Mouse (Mus musculus): ENCODE data around the gene Tex19.1. TPM values are rescaled to one million over a fixed set of nuclear protein-coding genes. Genes with fewer than 3 reads are reported as not detected.

Tex19.1 gene
- polyA plus RNA-seq, 1 experiment from 2014 or later = not detected

DNA sequence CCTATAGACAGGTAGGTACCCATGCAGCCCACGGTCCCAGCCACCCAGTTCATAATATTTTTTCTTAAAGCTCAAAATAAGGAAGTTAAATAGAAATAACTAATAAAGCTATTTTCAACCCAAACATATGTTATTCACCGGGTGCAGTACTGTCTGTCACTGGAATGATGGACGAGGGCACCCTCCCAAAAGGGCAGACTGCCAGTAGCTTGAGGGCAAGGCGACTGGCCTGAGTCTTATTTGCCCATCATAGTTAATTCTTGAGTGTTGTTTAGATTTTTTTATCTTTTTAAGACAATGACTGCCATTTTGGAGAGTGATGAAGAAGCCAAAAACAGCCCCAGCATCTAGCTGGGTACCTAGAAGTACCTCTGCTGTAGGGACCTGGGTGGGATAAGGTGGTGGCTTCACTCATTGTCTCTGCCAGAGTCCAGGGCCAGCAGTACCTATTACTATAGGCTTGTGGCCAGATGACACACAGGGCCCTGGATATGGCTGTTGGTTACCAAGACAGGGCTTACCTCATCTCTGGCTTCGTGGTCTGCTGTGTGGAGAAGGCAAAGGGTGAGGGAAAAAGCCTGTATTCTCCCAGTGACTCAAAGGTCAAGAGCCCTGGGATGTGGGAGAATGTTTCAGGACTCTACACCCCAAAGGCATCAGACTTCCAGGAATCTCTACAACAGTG is 33.7 kb upstream of the Tex19.1 start:
- Histone ChIP-seq H3K4me2 (replicated peaks; ENCODE audit: low read depth, low read length) (no peak overlapping the region), H3K4me1 (ENCODE audit: control insufficient read depth, insufficient read depth, low read length) (peaks cover 3% of the 10 kb centered on the region; the same call in 1 of the 2 replicates), H3K27me3 (ENCODE audit: control insufficient read depth, insufficient read depth, low read length) (no peaks in the 10 kb centered on the region), H3K36me3 (ENCODE audit: control insufficient read depth, insufficient read depth, low read length) (no peaks in the 10 kb centered on the region), H3K9ac (replicated peaks; ENCODE audit: low read depth, low read length) (no peak overlapping the region), H3K4me3 (ENCODE audit: low read depth, low read length) (no peak overlapping the region), H3K27ac (ENCODE audit: low read length) (no peak overlapping the region), H3K9me3 (ENCODE audit: control insufficient read depth, low read depth, low read length) (no peaks in the 10 kb centered on the region)
- ATAC-seq (ENCODE audit: insufficient number of reproducible peaks, insufficient read depth, low FRiP score, low read depth) = no peak
- WGBS = 75% methylated on average over 5 of the region's 5 CpGs

DNA sequence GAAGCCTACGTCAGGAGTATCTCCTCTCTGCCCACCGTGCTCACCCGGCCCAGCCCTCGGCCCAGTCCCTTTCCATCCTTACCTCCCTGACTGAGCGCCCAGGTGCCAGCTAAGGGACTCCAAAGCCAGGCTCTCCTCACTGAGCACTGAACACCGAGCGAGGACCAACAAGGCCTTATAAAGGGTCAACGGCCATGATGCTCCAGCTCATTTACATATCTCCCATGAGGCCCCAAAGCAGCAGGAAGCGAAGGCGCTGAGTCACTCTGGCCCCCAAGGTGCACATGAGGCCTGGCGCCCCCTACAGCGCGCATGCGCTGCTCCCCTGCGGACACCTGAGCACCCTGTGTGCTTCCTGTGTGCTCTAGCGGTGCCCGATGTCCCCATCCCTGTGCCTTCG is 27.8 kb upstream of the Tex19.1 start:
- no peaks in the 10 kb centered on the region for H3K9me3 ChIP-seq (ENCODE audit: control insufficient read depth, low read depth, low read length)
- H3K4me1 ChIP-seq (ENCODE audit: control insufficient read depth, insufficient read depth, low read length) = peaks cover 10% of the 10 kb centered on the region
- no peak for ATAC-seq (ENCODE audit: insufficient number of reproducible peaks, insufficient read depth, low FRiP score, low read depth)
- H3K9ac ChIP-seq (replicated peaks; ENCODE audit: low read depth, low read length) = no peak overlapping the region
- H3K4me2 ChIP-seq (replicated peaks; ENCODE audit: low read depth, low read length) = no peak overlapping the region
- no peaks in the 10 kb centered on the region for H3K27me3 ChIP-seq (ENCODE audit: control insufficient read depth, insufficient read depth, low read length)
- 94% methylated on average over 18 of the region's 18 CpGs for WGBS
- H3K4me3 ChIP-seq (ENCODE audit: low read depth, low read length) = no peak overlapping the region
- H3K36me3 ChIP-seq (ENCODE audit: control insufficient read depth, insufficient read depth, low read length) = no peaks in the 10 kb centered on the region
- no peak overlapping the region for H3K27ac ChIP-seq (ENCODE audit: low read length)

DNA sequence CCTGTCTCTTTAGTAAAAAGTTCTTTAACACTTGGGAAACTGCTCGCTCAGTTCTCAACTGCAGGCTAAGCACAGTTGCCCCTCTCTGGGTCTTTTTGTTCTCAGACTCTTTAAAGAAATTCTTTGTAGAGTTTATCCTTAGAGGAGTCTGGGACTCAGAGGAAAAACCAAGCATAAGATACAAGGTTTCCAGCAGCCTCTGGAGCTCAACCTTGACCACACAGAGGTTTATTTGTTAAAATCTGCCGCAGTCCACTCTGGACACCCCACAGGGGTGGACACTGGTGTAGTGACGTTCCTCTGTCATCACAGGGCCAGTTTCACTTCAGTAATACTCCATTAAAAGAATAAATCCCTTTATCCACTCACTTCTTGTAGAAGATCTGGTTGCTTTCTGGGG is 27.4 kb upstream of the Tex19.1 start, which contains the start of gene Tex19.2:
Gene Tex19.2, minus strand, starts transcription at position 101 of the 400 bp plus-strand sequence.
- Histone ChIP-seq H3K4me1 (ENCODE audit: control insufficient read depth, insufficient read depth, low read length) (peaks cover 10% of the 10 kb centered on the region), H3K9me3 (ENCODE audit: control insufficient read depth, low read depth, low read length) (no peaks in the 10 kb centered on the region), H3K27ac (ENCODE audit: low read length) (no peak within 1 kb of the TSS), H3K36me3 (ENCODE audit: control insufficient read depth, insufficient read depth, low read length) (no peaks in the 10 kb centered on the region), H3K27me3 (ENCODE audit: control insufficient read depth, insufficient read depth, low read length) (no peaks in the 10 kb centered on the region), H3K4me2 (replicated peaks; ENCODE audit: low read depth, low read length) (no peak within 1 kb of the TSS), H3K4me3 (ENCODE audit: low read depth, low read length) (no peak within 1 kb of the TSS), H3K9ac (replicated peaks; ENCODE audit: low read depth, low read length) (no peak within 1 kb of the TSS)
- WGBS = 91% methylated on average over 3 of the region's 3 CpGs
- ATAC-seq (ENCODE audit: insufficient number of reproducible peaks, insufficient read depth, low FRiP score, low read depth) = no peak

DNA sequence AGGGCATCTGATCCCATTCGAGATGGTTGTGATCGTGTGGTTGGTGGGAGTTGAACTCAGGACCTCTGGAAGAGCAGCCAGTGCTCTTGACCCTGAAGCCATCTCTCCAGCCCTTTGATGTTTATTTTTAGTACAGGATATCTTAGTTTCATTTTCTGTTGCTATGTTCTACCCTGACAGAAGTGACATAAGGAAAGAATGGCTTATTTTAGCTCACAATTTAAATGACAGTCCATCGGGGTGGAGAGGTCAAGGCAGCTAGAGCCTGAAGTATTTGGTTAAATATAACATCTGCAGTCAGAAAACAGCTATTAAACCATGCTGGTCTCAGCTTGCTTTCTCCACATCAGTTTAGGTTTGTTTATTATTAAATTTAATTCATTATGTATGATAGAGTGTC is 24.8 kb upstream of the Tex19.1 start:
- Histone ChIP-seq H3K27ac (ENCODE audit: low read length) (no peak overlapping the region), H3K4me1 (ENCODE audit: control insufficient read depth, insufficient read depth, low read length) (peaks cover 10% of the 10 kb centered on the region), H3K4me2 (replicated peaks; ENCODE audit: low read depth, low read length) (no peak overlapping the region), H3K9me3 (ENCODE audit: control insufficient read depth, low read depth, low read length) (no peaks in the 10 kb centered on the region), H3K4me3 (ENCODE audit: low read depth, low read length) (no peak overlapping the region), H3K27me3 (ENCODE audit: control insufficient read depth, insufficient read depth, low read length) (no peaks in the 10 kb centered on the region), H3K36me3 (ENCODE audit: control insufficient read depth, insufficient read depth, low read length) (no peaks in the 10 kb centered on the region), H3K9ac (replicated peaks; ENCODE audit: low read depth, low read length) (no peak overlapping the region)
- no peak for ATAC-seq (ENCODE audit: insufficient number of reproducible peaks, insufficient read depth, low FRiP score, low read depth)
- 52% methylated on average over 3 of the region's 3 CpGs for WGBS

DNA sequence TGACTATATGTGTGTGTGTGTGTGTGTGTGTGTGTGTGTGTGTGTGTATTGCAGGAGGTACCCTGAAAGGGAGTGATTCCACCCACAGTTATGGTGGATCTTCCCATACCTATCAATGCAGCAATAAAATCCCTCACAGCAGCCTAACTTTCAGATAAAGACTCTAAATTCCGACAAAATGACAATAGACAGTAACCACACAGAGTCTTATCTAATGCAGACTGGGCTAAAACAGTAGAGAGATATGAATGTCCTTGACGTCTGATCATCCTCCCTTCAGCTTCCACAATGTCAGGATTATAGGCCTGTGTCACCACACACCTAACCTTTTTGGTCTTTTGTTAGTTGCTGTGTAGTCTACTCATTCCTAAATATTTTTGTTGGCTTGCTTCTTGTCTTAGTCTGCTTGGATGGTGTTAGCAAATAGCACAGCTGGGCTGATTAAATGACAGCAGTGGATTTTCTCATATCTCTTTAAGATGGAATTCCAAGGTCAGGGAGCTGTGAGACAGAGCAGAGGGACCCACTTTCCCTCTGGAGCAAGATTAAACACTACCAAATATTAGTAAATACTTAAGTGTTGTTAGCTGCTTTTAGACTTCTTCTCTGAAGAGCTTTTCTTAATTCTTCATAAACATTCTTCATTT is 23.8 kb upstream of the Tex19.1 start:
- Histone ChIP-seq H3K4me3 (ENCODE audit: low read depth, low read length) (no peak overlapping the region), H3K9ac (replicated peaks; ENCODE audit: low read depth, low read length) (no peak overlapping the region), H3K27me3 (ENCODE audit: control insufficient read depth, insufficient read depth, low read length) (no peaks in the 10 kb centered on the region), H3K4me2 (replicated peaks; ENCODE audit: low read depth, low read length) (no peak overlapping the region), H3K4me1 (ENCODE audit: control insufficient read depth, insufficient read depth, low read length) (peaks cover 10% of the 10 kb centered on the region), H3K27ac (ENCODE audit: low read length) (no peak overlapping the region), H3K36me3 (ENCODE audit: control insufficient read depth, insufficient read depth, low read length) (no peaks in the 10 kb centered on the region), H3K9me3 (ENCODE audit: control insufficient read depth, low read depth, low read length) (no peaks in the 10 kb centered on the region)
- 46% methylated on average over 2 of the region's 2 CpGs for WGBS
- no peak for ATAC-seq (ENCODE audit: insufficient number of reproducible peaks, insufficient read depth, low FRiP score, low read depth)

DNA sequence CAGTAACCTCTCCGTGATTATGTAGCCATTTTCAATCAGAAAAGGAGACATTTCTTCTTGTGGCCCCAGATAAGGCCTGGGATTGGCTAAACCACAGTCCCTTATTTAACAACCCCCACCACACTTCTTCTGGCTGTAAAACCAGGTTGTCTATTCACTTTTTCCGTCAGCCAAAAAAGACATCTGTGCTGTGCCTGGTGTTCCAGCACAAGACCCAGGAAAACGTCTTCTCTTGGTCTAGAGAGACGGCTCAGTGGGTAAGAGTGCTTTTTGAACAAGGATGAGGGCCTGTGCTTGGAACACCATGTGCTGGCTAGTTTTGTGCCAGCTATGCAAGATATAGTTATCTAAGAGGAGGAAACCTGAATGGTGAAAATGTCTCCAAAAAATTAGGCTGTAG is 22.5 kb upstream of the Tex19.1 start:
- no peaks in the 10 kb centered on the region for H3K27me3 ChIP-seq (ENCODE audit: control insufficient read depth, insufficient read depth, low read length)
- no peak overlapping the region for H3K4me3 ChIP-seq (ENCODE audit: low read depth, low read length)
- 88% methylated on average over 4 of the region's 4 CpGs for WGBS
- no peak overlapping the region for H3K9ac ChIP-seq (replicated peaks; ENCODE audit: low read depth, low read length)
- no peaks in the 10 kb centered on the region for H3K36me3 ChIP-seq (ENCODE audit: control insufficient read depth, insufficient read depth, low read length)
- ATAC-seq (ENCODE audit: insufficient number of reproducible peaks, insufficient read depth, low FRiP score, low read depth) = no peak
- peaks cover 10% of the 10 kb centered on the region for H3K4me1 ChIP-seq (ENCODE audit: control insufficient read depth, insufficient read depth, low read length)
- H3K4me2 ChIP-seq (replicated peaks; ENCODE audit: low read depth, low read length) = no peak overlapping the region
- no peak overlapping the region for H3K27ac ChIP-seq (ENCODE audit: low read length)
- H3K9me3 ChIP-seq (ENCODE audit: control insufficient read depth, low read depth, low read length) = no peaks in the 10 kb centered on the region

DNA sequence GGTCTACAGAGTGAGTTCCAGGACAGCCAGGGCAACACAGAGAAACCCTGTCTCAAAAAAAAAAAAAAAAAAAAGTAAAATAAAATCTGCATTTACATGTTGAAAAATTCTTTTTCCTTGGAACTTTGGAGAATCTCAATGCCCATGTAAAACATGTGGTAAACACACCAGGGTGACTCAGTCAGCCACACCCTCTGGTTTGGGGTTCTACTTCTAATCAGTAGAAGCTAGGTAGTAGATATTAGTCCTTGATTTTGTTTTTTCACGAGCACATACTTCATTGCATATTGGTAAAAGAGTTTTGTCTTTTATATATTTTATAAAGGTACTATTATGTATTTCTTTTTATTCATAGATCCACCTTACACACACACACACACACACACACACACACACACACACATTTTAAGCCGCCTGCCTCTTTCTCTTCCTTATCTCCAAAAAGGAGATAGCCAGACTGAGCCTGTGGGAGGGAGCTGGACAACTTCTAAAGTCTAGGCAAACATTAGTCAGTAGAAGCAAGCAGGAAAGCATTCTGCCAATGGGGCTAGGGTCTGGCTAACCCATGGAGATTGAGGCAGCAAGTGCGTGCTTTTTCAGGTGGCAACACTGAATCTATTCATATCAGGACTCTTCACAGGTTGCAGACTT is 20.3 kb upstream of the Tex19.1 start:
- Histone ChIP-seq H3K27ac (ENCODE audit: low read length) (no peak overlapping the region), H3K9ac (replicated peaks; ENCODE audit: low read depth, low read length) (no peak overlapping the region), H3K4me2 (replicated peaks; ENCODE audit: low read depth, low read length) (no peak overlapping the region), H3K4me1 (ENCODE audit: control insufficient read depth, insufficient read depth, low read length) (peaks cover 10% of the 10 kb centered on the region), H3K9me3 (ENCODE audit: control insufficient read depth, low read depth, low read length) (no peaks in the 10 kb centered on the region), H3K36me3 (ENCODE audit: control insufficient read depth, insufficient read depth, low read length) (no peaks in the 10 kb centered on the region), H3K4me3 (ENCODE audit: low read depth, low read length) (no peak overlapping the region), H3K27me3 (ENCODE audit: control insufficient read depth, insufficient read depth, low read length) (no peaks in the 10 kb centered on the region)
- ATAC-seq (ENCODE audit: insufficient number of reproducible peaks, insufficient read depth, low FRiP score, low read depth) = no peak
- 73% methylated on average over 3 of the region's 3 CpGs for WGBS

DNA sequence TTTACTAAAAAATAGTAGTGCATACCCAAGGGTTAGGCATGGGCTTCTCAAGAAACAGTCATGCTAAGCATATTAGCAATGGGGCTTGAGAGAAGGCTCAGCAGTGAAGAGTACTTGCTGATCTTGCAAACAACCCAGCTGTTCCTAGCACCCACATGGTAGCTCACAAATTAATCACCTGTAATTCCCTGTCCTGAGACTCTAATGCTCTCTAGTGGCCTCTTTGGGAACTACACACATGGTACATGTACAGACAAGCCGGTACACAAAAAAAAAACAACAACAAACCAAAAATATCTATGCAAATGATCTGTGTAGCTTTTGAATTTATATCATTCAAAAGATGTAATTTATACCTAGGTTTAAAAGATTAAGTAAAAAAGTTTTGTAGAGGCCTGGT is 19.5 kb upstream of the Tex19.1 start:
- H3K4me2 ChIP-seq (replicated peaks; ENCODE audit: low read depth, low read length) = no peak overlapping the region
- H3K9ac ChIP-seq (replicated peaks; ENCODE audit: low read depth, low read length) = no peak overlapping the region
- H3K27ac ChIP-seq (ENCODE audit: low read length) = no peak overlapping the region
- ATAC-seq (ENCODE audit: insufficient number of reproducible peaks, insufficient read depth, low FRiP score, low read depth) = no peak
- WGBS = 91% methylated on average over 1 of the region's 1 CpGs
- no peaks in the 10 kb centered on the region for H3K36me3 ChIP-seq (ENCODE audit: control insufficient read depth, insufficient read depth, low read length)
- no peaks in the 10 kb centered on the region for H3K9me3 ChIP-seq (ENCODE audit: control insufficient read depth, low read depth, low read length)
- H3K27me3 ChIP-seq (ENCODE audit: control insufficient read depth, insufficient read depth, low read length) = no peaks in the 10 kb centered on the region
- peaks cover 6% of the 10 kb centered on the region; the same call in 1 of the 2 replicates for H3K4me1 ChIP-seq (ENCODE audit: control insufficient read depth, insufficient read depth, low read length)
- no peak overlapping the region for H3K4me3 ChIP-seq (ENCODE audit: low read depth, low read length)
